Mouse (Mus musculus) bone marrow macrophage, adult 2 months (primary cell): Measurements from ENCODE around the gene Lats1.

Experiments used
- CTCF ChIP-seq: IDR thresholded peaks from 2 replicates; pipeline ENCODE4 v1.5.1; 2012; ENCODE audit warnings: low read depth, mild to moderate bottlenecking, low read length, moderate library complexity
- POLR2A ChIP-seq: IDR thresholded peaks from 2 replicates; pipeline ENCODE4 v1.6.1; 2012; ENCODE audit warnings: mild to moderate bottlenecking, low read depth, low read length, borderline replicate concordance

- TF ChIP-seq POLR2A (no peak), CTCF (no peak)
These were observed 46.0 kb downstream of the Lats1 start for GRCm38 (mm10) chr10:7727011-7727410.
